Mouse (Mus musculus): ENCODE measurements around the gene Adgre4. TPM values are rescaled to one million over a fixed set of nuclear protein-coding genes. Genes with fewer than 3 reads are reported as not detected.

The Adgre4 gene
- polyA plus RNA-seq (2014; fragmentation: Nextera tagmentation; extraction: Ambion mirVana), result 0.16 and 0.23 TPM in 2 replicates

DNA sequence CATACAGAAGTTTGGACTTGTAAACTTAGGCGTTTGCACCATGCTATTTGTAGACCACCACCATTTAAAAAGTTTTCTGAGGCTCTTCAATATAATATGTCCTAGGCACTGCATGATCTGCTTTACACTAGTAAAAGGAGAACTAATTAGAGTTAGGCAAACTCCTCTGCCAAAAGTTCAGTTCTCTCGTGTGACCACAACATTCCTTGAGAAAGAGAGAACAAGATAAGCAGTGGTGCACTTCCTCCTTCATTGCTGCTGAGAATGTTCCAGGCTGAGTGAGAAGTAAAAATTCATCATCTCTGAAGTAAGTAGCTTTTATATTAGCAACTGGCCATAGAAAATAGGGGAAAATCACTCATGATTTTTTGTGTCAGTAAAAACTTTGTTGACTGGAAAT, at the start of gene Adgre4:
Adgre4 (plus strand) TSS at position 199 of the 400 bp plus-strand sequence.
- Histone ChIP-seq H3K27ac (replicated peaks; ENCODE audit: low read depth, low read length) (no peak within 1 kb of the TSS), H3K27me3 (ENCODE audit: control insufficient read depth, insufficient read depth, low read length) (no peaks in the 10 kb centered on the region), H3K4me2 (ENCODE audit: low read depth, severe bottlenecking) (no peak within 1 kb of the TSS), H3K9ac (ENCODE audit: low read length) (no peak within 1 kb of the TSS), H3K4me3 (ENCODE audit: low read depth, low read length) (no peak within 1 kb of the TSS), H3K36me3 (ENCODE audit: control insufficient read depth, insufficient read depth, low read length) (no peaks in the 10 kb centered on the region), H3K4me1 (ENCODE audit: control insufficient read depth, insufficient read depth, low read length) (no peaks in the 10 kb centered on the region), H3K9me3 (ENCODE audit: control insufficient read depth, low read length) (no peaks in the 10 kb centered on the region)
- ATAC-seq (ENCODE audit: insufficient number of reproducible peaks, low FRiP score, low TSS enrichment, low read depth), result no peak
- 55% methylated on average over 2 of the region's 2 CpGs for WGBS
- no peak for DNase-seq (ENCODE audit: low spot score)

DNA sequence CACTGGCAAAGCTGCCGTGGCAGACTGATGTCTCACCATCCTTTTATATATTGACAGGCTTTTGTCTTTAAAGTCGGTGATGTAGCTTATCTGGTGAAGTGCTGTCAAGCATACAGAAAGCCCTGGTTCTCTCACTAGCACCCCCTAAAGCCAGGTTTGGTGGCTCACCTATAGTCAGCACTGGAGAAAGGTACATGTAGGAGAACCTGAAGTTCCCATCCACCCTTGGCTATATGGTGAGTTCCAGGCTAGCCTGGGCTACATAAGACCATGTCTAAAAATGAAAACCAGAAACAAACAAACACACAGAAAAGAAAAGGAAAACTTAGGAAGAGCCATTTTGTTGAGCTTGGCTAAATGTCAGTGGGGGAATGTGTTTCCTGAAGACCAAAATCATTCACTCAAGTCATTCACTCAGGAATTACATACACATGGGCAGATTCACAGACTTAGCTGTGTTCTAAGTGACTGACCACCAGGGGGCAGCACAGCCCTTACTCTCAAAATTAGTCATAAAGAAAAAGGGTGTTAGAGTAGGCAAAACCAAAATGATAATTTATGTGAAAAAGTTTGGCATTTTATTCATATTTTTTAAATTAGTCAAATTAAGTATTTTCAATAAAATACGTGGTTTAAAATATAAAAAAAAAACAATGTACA, 47.5 kb upstream of the Adgre4 start:
- Histone ChIP-seq H3K9me3 (ENCODE audit: control insufficient read depth, low read length) (no peaks in the 10 kb centered on the region), H3K36me3 (ENCODE audit: control insufficient read depth, insufficient read depth, low read length) (no peaks in the 10 kb centered on the region; the same call in 1 of the 2 replicates), H3K4me3 (ENCODE audit: low read depth, low read length) (no peak overlapping the region), H3K9ac (ENCODE audit: low read length) (no peak overlapping the region), H3K4me1 (ENCODE audit: control insufficient read depth, insufficient read depth, low read length) (no peaks in the 10 kb centered on the region), H3K27ac (replicated peaks; ENCODE audit: low read depth, low read length) (no peak overlapping the region), H3K27me3 (ENCODE audit: control insufficient read depth, insufficient read depth, low read length) (no peaks in the 10 kb centered on the region), H3K4me2 (ENCODE audit: low read depth, severe bottlenecking) (no peak overlapping the region)
- 70% methylated on average over 3 of the region's 3 CpGs for WGBS
- ATAC-seq (ENCODE audit: insufficient number of reproducible peaks, low FRiP score, low TSS enrichment, low read depth) (no peak), DNase-seq (ENCODE audit: low spot score) (peak; percentile 85)

DNA sequence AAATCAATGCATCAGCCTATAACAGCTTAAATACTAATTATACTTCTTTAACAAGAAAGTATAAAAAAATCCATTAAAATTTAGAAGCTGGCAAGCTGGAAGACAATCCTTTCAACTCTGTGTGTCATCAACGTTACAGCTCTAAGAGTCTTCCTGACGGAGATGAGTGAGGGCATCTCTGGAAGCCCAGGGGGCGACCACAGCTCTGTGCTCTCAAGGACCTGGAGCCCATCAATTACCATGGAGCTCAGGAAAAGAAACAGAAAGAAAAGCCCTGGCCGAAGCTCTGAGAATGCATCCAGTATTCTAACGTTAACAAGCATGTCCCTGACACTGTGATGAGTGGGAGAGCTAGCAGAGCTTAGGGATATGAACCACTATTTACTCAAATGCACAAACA, 46.9 kb upstream of the Adgre4 start:
- H3K9ac ChIP-seq (ENCODE audit: low read length), result no peak overlapping the region
- 77% methylated on average over 5 of the region's 5 CpGs for WGBS
- H3K27ac ChIP-seq (replicated peaks; ENCODE audit: low read depth, low read length), result no peak overlapping the region
- H3K36me3 ChIP-seq (ENCODE audit: control insufficient read depth, insufficient read depth, low read length), result no peaks in the 10 kb centered on the region; the same call in 1 of the 2 replicates
- no peaks in the 10 kb centered on the region for H3K27me3 ChIP-seq (ENCODE audit: control insufficient read depth, insufficient read depth, low read length)
- DNase-seq (ENCODE audit: low spot score) (no peak), ATAC-seq (ENCODE audit: insufficient number of reproducible peaks, low FRiP score, low TSS enrichment, low read depth) (no peak)
- no peak overlapping the region for H3K4me2 ChIP-seq (ENCODE audit: low read depth, severe bottlenecking)
- H3K9me3 ChIP-seq (ENCODE audit: control insufficient read depth, low read length), result no peaks in the 10 kb centered on the region
- H3K4me3 ChIP-seq (ENCODE audit: low read depth, low read length), result no peak overlapping the region
- H3K4me1 ChIP-seq (ENCODE audit: control insufficient read depth, insufficient read depth, low read length), result no peaks in the 10 kb centered on the region

DNA sequence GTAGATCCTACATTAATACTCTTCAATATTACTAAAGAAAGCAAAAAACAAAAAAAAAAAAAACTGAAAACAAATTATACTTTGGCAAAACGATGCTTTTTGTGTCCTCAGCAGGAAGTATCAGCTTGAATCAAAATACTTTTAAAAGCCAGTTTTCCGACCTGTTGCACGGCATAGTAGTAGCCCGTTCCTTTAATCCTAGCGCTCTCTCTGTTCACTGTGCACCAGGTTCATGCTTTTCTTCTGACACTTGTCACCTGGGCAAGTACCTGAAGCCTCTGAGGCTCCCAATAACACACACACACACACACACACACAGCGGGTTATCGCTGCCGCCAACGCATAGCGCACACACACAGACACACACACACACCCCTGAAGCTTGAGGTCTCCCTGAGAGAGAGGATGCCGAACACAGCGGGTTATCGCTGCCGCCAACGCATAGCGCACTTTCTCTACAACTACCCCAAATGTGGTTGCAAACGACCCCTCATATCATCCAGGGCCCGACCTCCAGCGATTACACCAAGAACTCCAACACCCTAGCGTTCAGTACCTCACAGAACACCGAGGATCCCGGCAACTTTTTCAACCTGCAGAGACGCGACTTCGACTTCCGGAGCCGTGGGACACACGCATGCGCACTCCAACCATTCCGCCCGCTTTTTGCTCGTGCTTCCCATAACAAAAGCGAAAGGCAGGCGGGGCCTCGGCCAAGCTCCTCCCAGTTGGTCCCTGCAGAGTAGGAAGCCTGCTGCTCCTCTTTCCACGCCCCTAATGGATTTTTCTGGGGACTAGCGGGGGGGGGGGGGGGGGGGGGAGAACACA, 37.6 kb upstream of the Adgre4 start, which contains the start of gene Pot1b:
Pot1b (minus strand) TSS at position 645 of the 828 bp plus-strand sequence.
- H3K4me1 ChIP-seq (ENCODE audit: control insufficient read depth, insufficient read depth, low read length), result no peaks in the 10 kb centered on the region
- H3K9ac ChIP-seq (ENCODE audit: low read length), result peak within 1 kb of the TSS; percentile 54
- ATAC-seq (ENCODE audit: insufficient number of reproducible peaks, low FRiP score, low TSS enrichment, low read depth), result peak; percentile 99
- under 1% methylated on average over 36 of the region's 37 CpGs for WGBS
- H3K4me2 ChIP-seq (ENCODE audit: low read depth, severe bottlenecking), result peak within 1 kb of the TSS; percentile 60
- peak; percentile 99 for DNase-seq (ENCODE audit: low spot score)
- H3K27me3 ChIP-seq (ENCODE audit: control insufficient read depth, insufficient read depth, low read length), result no peaks in the 10 kb centered on the region
- H3K36me3 ChIP-seq (ENCODE audit: control insufficient read depth, insufficient read depth, low read length), result no peaks in the 10 kb centered on the region
- peak within 1 kb of the TSS; percentile 54 for H3K4me3 ChIP-seq (ENCODE audit: low read depth, low read length)
- H3K27ac ChIP-seq (replicated peaks; ENCODE audit: low read depth, low read length), result no peak within 1 kb of the TSS
- no peaks in the 10 kb centered on the region for H3K9me3 ChIP-seq (ENCODE audit: control insufficient read depth, low read length)

DNA sequence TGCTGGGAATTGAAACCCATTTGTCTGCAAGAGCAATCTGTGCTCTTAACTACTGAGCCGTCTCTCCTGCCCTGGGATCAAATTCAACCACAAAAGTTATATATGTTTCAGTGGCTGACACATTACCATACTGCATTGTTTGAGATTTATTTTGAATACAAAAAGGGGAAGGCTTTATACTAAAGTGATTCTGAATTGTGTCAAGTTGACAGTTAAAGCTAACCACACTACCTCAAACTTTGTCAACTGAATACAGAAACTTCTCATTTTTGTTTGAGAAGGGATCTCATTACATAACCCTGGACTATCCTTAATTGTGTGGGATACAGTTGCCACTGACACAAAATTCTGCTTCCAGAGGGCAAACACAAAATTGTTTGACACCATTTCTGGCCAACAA, 28.5 kb upstream of the Adgre4 start:
- H3K27ac ChIP-seq (replicated peaks; ENCODE audit: low read depth, low read length), result no peak overlapping the region
- no peaks in the 10 kb centered on the region for H3K4me1 ChIP-seq (ENCODE audit: control insufficient read depth, insufficient read depth, low read length)
- ATAC-seq (ENCODE audit: insufficient number of reproducible peaks, low FRiP score, low TSS enrichment, low read depth) (no peak), DNase-seq (ENCODE audit: low spot score) (no peak)
- no peak overlapping the region for H3K4me2 ChIP-seq (ENCODE audit: low read depth, severe bottlenecking)
- H3K9ac ChIP-seq (ENCODE audit: low read length), result no peak overlapping the region
- no peaks in the 10 kb centered on the region for H3K27me3 ChIP-seq (ENCODE audit: control insufficient read depth, insufficient read depth, low read length)
- H3K9me3 ChIP-seq (ENCODE audit: control insufficient read depth, low read length), result no peaks in the 10 kb centered on the region
- WGBS, result 71% methylated on average over 1 of the region's 1 CpGs
- no peak overlapping the region for H3K4me3 ChIP-seq (ENCODE audit: low read depth, low read length)
- no peaks in the 10 kb centered on the region for H3K36me3 ChIP-seq (ENCODE audit: control insufficient read depth, insufficient read depth, low read length)

DNA sequence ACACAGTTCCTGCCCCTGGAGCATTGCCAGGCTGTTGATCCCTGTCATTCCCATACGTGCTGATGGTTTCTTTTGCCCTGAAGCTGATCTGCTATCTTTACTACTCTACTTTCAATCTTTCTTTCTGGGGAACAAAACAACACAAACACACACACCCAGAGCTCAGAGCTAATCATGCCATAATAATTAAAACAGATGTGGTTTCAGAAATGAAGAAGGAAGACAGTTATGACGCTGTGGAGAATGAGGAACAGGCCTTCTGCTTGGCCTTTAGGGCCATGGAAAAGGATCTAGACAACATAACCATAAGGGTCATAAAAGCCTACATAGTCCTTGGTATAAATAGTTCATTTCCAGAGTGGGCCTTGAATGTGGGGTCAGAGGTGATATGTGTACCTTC, 27.5 kb upstream of the Adgre4 start:
- no peak overlapping the region for H3K27ac ChIP-seq (replicated peaks; ENCODE audit: low read depth, low read length)
- H3K36me3 ChIP-seq (ENCODE audit: control insufficient read depth, insufficient read depth, low read length), result no peaks in the 10 kb centered on the region
- no peaks in the 10 kb centered on the region for H3K9me3 ChIP-seq (ENCODE audit: control insufficient read depth, low read length)
- no peaks in the 10 kb centered on the region for H3K27me3 ChIP-seq (ENCODE audit: control insufficient read depth, insufficient read depth, low read length)
- no peak for ATAC-seq (ENCODE audit: insufficient number of reproducible peaks, low FRiP score, low TSS enrichment, low read depth)
- WGBS, result 76% methylated on average over 2 of the region's 2 CpGs
- no peak overlapping the region for H3K4me3 ChIP-seq (ENCODE audit: low read depth, low read length)
- no peak overlapping the region for H3K4me2 ChIP-seq (ENCODE audit: low read depth, severe bottlenecking)
- H3K9ac ChIP-seq (ENCODE audit: low read length), result no peak overlapping the region
- H3K4me1 ChIP-seq (ENCODE audit: control insufficient read depth, insufficient read depth, low read length), result no peaks in the 10 kb centered on the region
- DNase-seq (ENCODE audit: low spot score), result no peak

DNA sequence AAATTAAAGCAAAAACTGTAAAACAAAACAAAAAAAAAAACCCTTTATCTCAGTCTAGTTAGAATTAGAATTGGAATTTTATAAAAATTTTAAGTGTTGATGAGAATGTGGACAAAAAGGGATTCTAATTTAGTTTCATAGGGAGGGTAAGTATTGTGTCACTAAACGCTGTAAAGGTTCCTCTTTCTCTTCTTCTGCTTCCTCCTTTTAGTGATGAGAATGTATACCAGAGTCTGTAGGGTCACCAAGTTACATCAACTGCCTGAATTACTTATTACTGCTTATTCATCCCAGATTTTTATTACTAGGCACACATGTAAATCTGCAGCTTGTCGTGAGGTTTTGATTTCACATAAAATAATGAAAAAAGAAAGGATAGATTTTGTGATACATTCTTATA, 23.6 kb upstream of the Adgre4 start:
- no peak overlapping the region for H3K4me2 ChIP-seq (ENCODE audit: low read depth, severe bottlenecking)
- ATAC-seq (ENCODE audit: insufficient number of reproducible peaks, low FRiP score, low TSS enrichment, low read depth) (no peak), DNase-seq (ENCODE audit: low spot score) (no peak)
- H3K27me3 ChIP-seq (ENCODE audit: control insufficient read depth, insufficient read depth, low read length), result no peaks in the 10 kb centered on the region
- no peak overlapping the region for H3K9ac ChIP-seq (ENCODE audit: low read length)
- 87% methylated on average over 2 of the region's 2 CpGs for WGBS
- no peak overlapping the region for H3K27ac ChIP-seq (replicated peaks; ENCODE audit: low read depth, low read length)
- no peaks in the 10 kb centered on the region for H3K9me3 ChIP-seq (ENCODE audit: control insufficient read depth, low read length)
- H3K36me3 ChIP-seq (ENCODE audit: control insufficient read depth, insufficient read depth, low read length), result no peaks in the 10 kb centered on the region
- no peaks in the 10 kb centered on the region for H3K4me1 ChIP-seq (ENCODE audit: control insufficient read depth, insufficient read depth, low read length)
- no peak overlapping the region for H3K4me3 ChIP-seq (ENCODE audit: low read depth, low read length)

DNA sequence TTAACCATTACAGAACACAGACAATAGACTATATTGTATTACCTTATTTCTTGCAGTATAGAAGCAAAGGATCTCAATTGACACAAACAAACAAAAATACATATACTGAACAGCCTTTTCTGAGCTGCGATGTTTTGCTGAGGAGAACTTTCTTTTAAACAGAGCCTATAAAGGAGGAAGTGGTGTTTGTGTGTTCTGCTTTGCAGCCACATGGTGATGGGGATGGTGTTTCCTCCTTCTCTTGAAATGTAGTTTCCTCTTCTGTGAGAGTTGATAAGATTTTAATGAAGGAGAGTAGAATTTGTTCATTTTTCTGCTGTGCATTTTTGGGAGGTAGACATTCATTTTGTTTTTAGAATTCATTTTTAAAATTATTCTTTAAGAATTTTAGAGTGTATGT, 13.1 kb upstream of the Adgre4 start:
- 79% methylated on average over 1 of the region's 1 CpGs for WGBS
- Histone ChIP-seq H3K4me3 (ENCODE audit: low read depth, low read length) (no peak overlapping the region), H3K27me3 (ENCODE audit: control insufficient read depth, insufficient read depth, low read length) (no peaks in the 10 kb centered on the region), H3K4me1 (ENCODE audit: control insufficient read depth, insufficient read depth, low read length) (no peaks in the 10 kb centered on the region), H3K9ac (ENCODE audit: low read length) (no peak overlapping the region), H3K36me3 (ENCODE audit: control insufficient read depth, insufficient read depth, low read length) (no peaks in the 10 kb centered on the region), H3K9me3 (ENCODE audit: control insufficient read depth, low read length) (no peaks in the 10 kb centered on the region), H3K27ac (replicated peaks; ENCODE audit: low read depth, low read length) (no peak overlapping the region), H3K4me2 (ENCODE audit: low read depth, severe bottlenecking) (no peak overlapping the region)
- no peak for ATAC-seq (ENCODE audit: insufficient number of reproducible peaks, low FRiP score, low TSS enrichment, low read depth)
- no peak for DNase-seq (ENCODE audit: low spot score)
